Comparison of ENCODE assay signal across 26 mouse cellular contexts in genomic region chr5:32338766-32339165, GRCm38 (mm10).
DNase-seq lines count a peak whose midpoint lies in the region; ATAC-seq and TF ChIP-seq lines count a peak whose summit lies in the region.
"Had no signal": no experiment of that assay in that cellular context is flagged by ENCODE, and none has a peak within 500 bp of the region (broad histone marks: within the 10 kb centered on the region; RNA-seq: fewer than 3 reads in every experiment).

No protein-coding gene starts in this region.

- H3K9ac ChIP-seq in heart, embryonic 13.5 days: peak overlapping the region; percentile 16; the same call in 1 of the 2 replicates
- H3K9ac ChIP-seq in heart, embryonic 11.5 days (ENCODE audit: low read depth, low read length): no peak overlapping the region
- H3K9ac ChIP-seq: forebrain, embryonic 12.5 days; hindbrain, embryonic 13.5 days; liver, embryonic 12.5 days; liver, postnatal 0 days; midbrain, embryonic 13.5 days; neural tube, embryonic 13.5 days had no signal

- no peaks in the 10 kb centered on the region for H3K9me3 ChIP-seq in heart, embryonic 13.5 days
- H3K9me3 ChIP-seq in heart, embryonic 11.5 days (replicated peaks; ENCODE audit: control insufficient read depth, low read length): no peaks in the 10 kb centered on the region
- H3K9me3 ChIP-seq: forebrain, embryonic 12.5 days; hindbrain, embryonic 13.5 days; liver, embryonic 12.5 days; megakaryocyte, embryonic 14.5 days; midbrain, embryonic 13.5 days; neural tube, embryonic 13.5 days had no signal

- H3K27me3 ChIP-seq in heart, embryonic 13.5 days (replicated peaks): no peaks in the 10 kb centered on the region
- H3K27me3 ChIP-seq in heart, embryonic 11.5 days (ENCODE audit: control insufficient read depth, insufficient read depth, low read length): no peaks in the 10 kb centered on the region
- H3K27me3 ChIP-seq: CH12.LX; forebrain, embryonic 12.5 days; liver, embryonic 12.5 days; midbrain, embryonic 13.5 days; neural tube, embryonic 13.5 days had no signal

- no peak overlapping the region for H3K4me3 ChIP-seq in heart, embryonic 13.5 days
- no peak overlapping the region for H3K4me3 ChIP-seq in heart, embryonic 11.5 days (ENCODE audit: low read depth, low read length)
- H3K4me3 ChIP-seq in left cerebral cortex, adult 2 months: no peak overlapping the region
- H3K4me3 ChIP-seq: forebrain, embryonic 12.5 days; heart, adult 2 months; hindbrain, embryonic 13.5 days; liver, embryonic 12.5 days; megakaryocyte, embryonic 14.5 days; midbrain, embryonic 13.5 days; neural tube, embryonic 13.5 days had no signal

- WGBS in heart, embryonic 13.5 days: 66% methylated on average over 3 of the region's 3 CpGs
- WGBS in heart, embryonic 11.5 days (ENCODE audit: insufficient replicate concordance): 64% methylated on average over 3 of the region's 3 CpGs

- no peak for ATAC-seq in heart, embryonic 13.5 days (ENCODE audit: extremely low read depth, insufficient number of reproducible peaks, low FRiP score, low TSS enrichment)
- ATAC-seq in heart, embryonic 11.5 days (replicated peaks; ENCODE audit: insufficient number of reproducible peaks, low FRiP score, low TSS enrichment): no peak
- ATAC-seq: activated CD4-positive, CD25-positive, alpha-beta regulatory T cell, adult 4 months; intestine, embryonic 16.5 days; liver, embryonic 12.5 days; midbrain, embryonic 13.5 days had no signal

- no peak overlapping the region for H3K4me2 ChIP-seq in heart, embryonic 13.5 days
- H3K4me2 ChIP-seq in heart, embryonic 11.5 days: no peak overlapping the region
- H3K4me2 ChIP-seq: forebrain, embryonic 12.5 days; hindbrain, embryonic 13.5 days; liver, embryonic 12.5 days; midbrain, embryonic 13.5 days; neural tube, embryonic 13.5 days had no signal

- intact Hi-C loops in left cerebral cortex, adult 2 months (cut with DNase I): no loop called here

- no peak overlapping the region for H3K27ac ChIP-seq in heart, embryonic 13.5 days (replicated peaks)
- no peak overlapping the region for H3K27ac ChIP-seq in heart, embryonic 11.5 days (ENCODE audit: low read depth, low read length)
- peak overlapping the region; percentile 48 for H3K27ac ChIP-seq in left cerebral cortex, adult 2 months
- H3K27ac ChIP-seq: forebrain, embryonic 12.5 days; heart, adult 2 months; hindbrain, embryonic 13.5 days; liver, embryonic 12.5 days; midbrain, embryonic 13.5 days; neural tube, embryonic 13.5 days had no signal

- H3K4me1 ChIP-seq in heart, embryonic 13.5 days: peaks cover 83% of the 10 kb centered on the region
- H3K4me1 ChIP-seq in heart, embryonic 11.5 days (ENCODE audit: control insufficient read depth, insufficient read depth, low read length): peaks cover 34% of the 10 kb centered on the region
- H3K4me1 ChIP-seq: liver, embryonic 12.5 days; megakaryocyte, embryonic 14.5 days had no signal

- peak; percentile 34 for DNase-seq in cerebellum, adult 9-11 months
- DNase-seq in cerebellum, adult 8-10 months: no peak
- no peak for DNase-seq in left cerebral cortex, adult 2 months (ENCODE audit: extremely low spot score in 1 of 2, low spot score in 2 of 2)
- DNase-seq in left cerebral cortex, adult 8-10 months (ENCODE audit: low spot score in 2 of 2): no peak
- DNase-seq in lung, postnatal 10 days: no peak
- DNase-seq: adrenal gland, adult 2 months; adrenal gland, postnatal 36 days; cerebellum, postnatal 36 days; heart, adult 2 months; heart, postnatal 4 days; kidney, adult 8-10 months; kidney, postnatal 10 days; left cerebral cortex, postnatal 4 days; right cerebral cortex, postnatal 4 days had no signal

- no peak for TF ChIP-seq CTCF in left cerebral cortex, adult 2 months (IDR thresholded peaks at IDR 0.05)

- H3K36me3 ChIP-seq in heart, embryonic 13.5 days: no peaks in the 10 kb centered on the region
- no peaks in the 10 kb centered on the region for H3K36me3 ChIP-seq in heart, embryonic 11.5 days (ENCODE audit: control insufficient read depth, insufficient read depth, low read length)
- H3K36me3 ChIP-seq: forebrain, embryonic 12.5 days; hindbrain, embryonic 13.5 days; liver, embryonic 12.5 days; midbrain, embryonic 13.5 days; neural tube, embryonic 13.5 days had no signal
